Mouse (Mus musculus) left cerebral cortex, adult 18-20 months (tissue): Measurements from ENCODE around the gene Lamtor2. TPM values are rescaled to one million over a fixed set of nuclear protein-coding genes. Genes with fewer than 3 reads are reported as not detected.

Experiments
- DNase-seq, 2 experiments: peaks; one replicate each; pipeline ENCODE4 v3.0.0; 2021 to 2022; ENCODE audit warnings: low spot score in 2 of 2, mixed read lengths in 1 of 2
- total RNA-seq, 2 experiments: library from RNA; stranded (reverse); gene quantifications; 2 replicates each; pipeline ENCODE4 v1.2.3; 2021

Lamtor2 gene
- total RNA-seq, 2 experiments from 2014 or later, result 104 to 115 TPM

GRCm38 (mm10) chr3:88569093-88569492 is 16.2 kb upstream of the Lamtor2 start:
- no peak for DNase-seq

GRCm38 (mm10) chr3:88568615-88569014 is 15.7 kb upstream of the Lamtor2 start:
- no peak for DNase-seq

GRCm38 (mm10) chr3:88567892-88568291 is 15.0 kb upstream of the Lamtor2 start:
- no peak for DNase-seq

GRCm38 (mm10) chr3:88566536-88567061 is 13.7 kb upstream of the Lamtor2 start:
- no peak for DNase-seq

GRCm38 (mm10) chr3:88566116-88566515 is 13.2 kb upstream of the Lamtor2 start:
- no peak for DNase-seq

GRCm38 (mm10) chr3:88563966-88564365 is 11.1 kb upstream of the Lamtor2 start:
- DNase-seq, result no peak

GRCm38 (mm10) chr3:88563442-88563841 is 10.6 kb upstream of the Lamtor2 start:
- no peak for DNase-seq

GRCm38 (mm10) chr3:88561989-88562388 is 9.1 kb upstream of the Lamtor2 start:
- no peak for DNase-seq

- no peak for DNase-seq
Observed at GRCm38 (mm10) chr3:88559596-88559995, 6.7 kb upstream of the Lamtor2 start.

- no peak for DNase-seq
Observed at GRCm38 (mm10) chr3:88556616-88557015, 3.7 kb upstream of the Lamtor2 start.

GRCm38 (mm10) chr3:88555731-88556130 is 2.9 kb upstream of the Lamtor2 start:
- DNase-seq, result no peak

GRCm38 (mm10) chr3:88555069-88555605 is 2.3 kb upstream of the Lamtor2 start:
- DNase-seq, result no peak

- peak; percentile 44 to 45 for DNase-seq
Observed at GRCm38 (mm10) chr3:88553880-88554586, 1.2 kb upstream of the Lamtor2 start.

- DNase-seq, result peak; percentile 84 to 89
Observed at GRCm38 (mm10) chr3:88553525-88553879, 628 bp upstream of the Lamtor2 start, which contains the start of gene Ubqln4. Gene Ubqln4 (plus strand): TSS chr3:88553758.

- DNase-seq, result no peak
Observed at GRCm38 (mm10) chr3:88552082-88552645, 710 bp downstream of the Lamtor2 start.

GRCm38 (mm10) chr3:88551586-88551985 is 1.3 kb downstream of the Lamtor2 start:
- no peak for DNase-seq

GRCm38 (mm10) chr3:88548180-88548917 is 4.5 kb downstream of the Lamtor2 start, which contains the start of gene Rab25:
Gene Rab25 (minus strand): TSS chr3:88548300.
- DNase-seq, result no peak

GRCm38 (mm10) chr3:88546674-88547418 is 6.0 kb downstream of the Lamtor2 start:
- DNase-seq, result no peak

GRCm38 (mm10) chr3:88544955-88545591 is 7.8 kb downstream of the Lamtor2 start:
- DNase-seq, result no peak

GRCm38 (mm10) chr3:88544514-88544913 is 8.4 kb downstream of the Lamtor2 start:
- no peak for DNase-seq
